Mouse (Mus musculus): ENCODE data around the gene Gpr179.

GRCm38 (mm10) chr11:97383017-97383416 lies 31.1 kb upstream of the Gpr179 start:
- no peak for TF ChIP-seq POLR2A (IDR thresholded peaks at IDR 0.05; ENCODE audit: borderline replicate concordance, insufficient read depth, low read length)
- TF ChIP-seq CTCF (IDR thresholded peaks at IDR 0.05; ENCODE audit: borderline replicate concordance, insufficient read depth, low read depth, low read length), result no peak
